Mouse (Mus musculus): ENCODE measurements at regions not wholly inside any gene's neighbourhood (a gene's known extent, or its start where the extent isn't known, plus 50 kb on each side); places are given as distances from the start of the nearest gene placed in this dataset.

DNA sequence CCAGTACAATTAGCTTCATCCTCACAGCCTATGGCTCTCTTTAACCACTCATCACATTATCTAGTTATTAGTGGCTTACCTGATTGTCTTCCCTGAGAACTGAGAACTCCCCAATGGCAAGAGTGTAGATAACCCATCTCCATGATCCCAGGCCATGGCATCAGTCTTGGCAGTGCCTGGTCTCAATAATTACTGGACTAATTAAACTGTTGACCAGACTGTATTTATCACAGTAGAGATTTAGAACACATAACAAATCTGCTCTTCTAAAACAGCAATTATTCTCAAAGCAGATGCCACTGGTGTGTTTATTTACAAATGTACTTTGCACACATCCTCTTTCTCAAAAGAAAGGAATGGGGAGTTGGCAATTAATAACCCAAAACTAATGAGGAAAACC, 219.2 kb downstream of the S1pr1 start:
- no peak for TF ChIP-seq CTCF (conservative IDR thresholded peaks at IDR 0.05; ENCODE audit: low read length)
- TF ChIP-seq POU5F1 (IDR thresholded peaks at IDR 0.05; ENCODE audit: borderline replicate concordance, low read length), result no peak
- TF ChIP-seq NANOG (IDR thresholded peaks at IDR 0.05; ENCODE audit: borderline replicate concordance, low read length), result no peak
